Mouse (Mus musculus) cerebellum, postnatal 25 days (tissue): ENCODE results near the gene Vmn2r26.
"Not testable (repeated sequence)": the region's sequence is repeated elsewhere in the genome, so short reads cannot be mapped to it uniquely, and the experiment has no call there.

Experiments used
- DNase-seq, 2 experiments: peaks; one replicate each; pipeline ENCODE4 v3.0.0; 2021; ENCODE audit warnings: mixed read lengths in 2 of 2

The Vmn2r26 gene

DNA sequence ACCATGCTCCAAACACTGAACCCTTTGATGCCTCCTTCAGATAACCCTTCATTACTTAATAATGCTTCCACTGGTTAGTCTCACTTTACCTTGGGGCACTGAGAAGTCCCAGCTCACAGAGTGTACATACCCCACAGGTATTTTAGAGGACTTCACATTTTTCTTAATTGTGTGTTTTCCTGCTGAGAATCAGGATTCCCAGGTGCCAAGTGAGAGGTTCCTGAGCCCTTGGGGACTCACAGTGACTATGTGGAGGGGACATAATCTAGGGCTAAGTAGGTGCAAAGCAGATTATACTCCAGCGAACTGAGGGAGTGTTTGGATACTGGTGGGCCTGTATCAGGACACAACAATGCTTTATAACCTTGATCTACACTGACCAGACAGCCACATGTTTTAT lies at the start of gene Vmn2r26:
TSS of gene Vmn2r26 (plus strand) at position 301 of the 400 bp plus-strand sequence.
- DNase-seq = not testable (repeated sequence)

DNA sequence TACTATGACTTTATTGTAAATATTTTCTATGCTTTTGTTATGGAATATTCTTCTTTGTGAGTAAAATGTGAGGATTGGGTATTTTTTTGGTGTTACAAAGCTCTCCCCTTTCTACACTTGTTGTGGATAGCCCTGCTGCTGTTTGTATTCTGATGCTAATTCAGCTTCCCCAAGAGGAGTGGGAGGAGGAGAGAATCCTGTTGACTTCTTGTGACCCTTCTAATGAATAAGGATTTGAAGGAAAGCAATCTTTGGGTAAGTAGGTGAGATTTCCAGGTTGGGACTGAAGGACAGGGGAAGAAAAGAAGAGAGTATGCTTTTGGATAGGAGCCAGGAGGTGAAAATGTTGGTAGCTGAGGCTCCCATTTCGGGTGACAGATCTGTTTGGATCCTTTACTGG lies 3.5 kb upstream of the Vmn2r26 start:
- DNase-seq = no peak

DNA sequence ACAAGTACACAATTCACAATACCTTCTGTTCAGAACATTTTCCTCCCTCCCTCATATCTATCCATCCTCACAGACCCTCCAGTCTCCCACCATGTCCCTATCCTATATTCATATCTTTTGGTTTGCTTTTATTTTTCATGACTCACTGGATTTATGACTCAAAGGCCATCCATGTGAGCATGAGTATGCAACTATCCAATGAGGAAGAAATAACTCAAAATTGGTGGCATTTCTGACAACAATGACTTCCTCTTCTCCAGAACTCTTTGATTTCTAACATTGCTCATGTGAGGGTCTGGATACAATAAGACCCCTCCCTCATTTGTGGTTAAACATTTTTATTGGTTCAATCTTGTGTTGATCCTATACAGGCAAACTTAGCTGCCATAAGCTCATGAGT lies 24.0 kb downstream of the Vmn2r26 start:
- no peak for DNase-seq

GRCm38 (mm10) chr6:124053611-124054010 lies 29.2 kb downstream of the Vmn2r26 start:
- not testable (repeated sequence) for DNase-seq

DNA sequence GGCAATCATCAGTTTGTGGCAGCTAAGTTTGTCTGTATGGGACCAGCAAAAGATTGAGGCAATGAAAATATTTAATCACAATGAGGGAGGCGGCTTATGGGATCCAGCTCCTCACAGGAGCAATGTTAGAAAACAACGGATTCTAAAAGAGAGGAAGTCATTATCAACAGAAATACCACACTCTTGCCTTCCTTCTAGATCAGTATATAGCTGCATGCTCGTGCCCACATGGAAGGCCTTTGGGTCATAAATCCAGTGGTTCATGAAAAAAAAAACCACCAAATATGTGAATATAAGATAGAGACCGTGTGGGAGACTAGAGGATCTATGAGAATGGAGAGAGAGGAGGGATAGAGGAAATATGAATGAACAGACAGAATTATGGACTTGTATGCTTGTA lies 78.0 kb downstream of the Vmn2r26 start:
- DNase-seq = no peak
